Mouse (Mus musculus): Measurements from ENCODE around the gene Kcnma1.

Kcnma1 gene

GRCm38 (mm10) chr14:23966471-23966870, 47.8 kb downstream of the Kcnma1 start:
- DNase-seq (ENCODE audit: low spot score in 2 of 2), result no peak

- DNase-seq (ENCODE audit: low spot score in 2 of 2), result no peak
These were observed 55.2 kb downstream of the Kcnma1 start for GRCm38 (mm10) chr14:23959061-23959460.

GRCm38 (mm10) chr14:23957270-23957669, 57.0 kb downstream of the Kcnma1 start:
- no peak for DNase-seq (ENCODE audit: low spot score in 2 of 2)

GRCm38 (mm10) chr14:23943876-23944275, 70.4 kb downstream of the Kcnma1 start:
- no peak for DNase-seq (ENCODE audit: low spot score in 2 of 2)

GRCm38 (mm10) chr14:23943152-23943551, 71.1 kb downstream of the Kcnma1 start:
- no peak for DNase-seq (ENCODE audit: low spot score in 2 of 2)

GRCm38 (mm10) chr14:23942103-23942502, 72.2 kb downstream of the Kcnma1 start:
- no peak for DNase-seq (ENCODE audit: low spot score in 2 of 2)

GRCm38 (mm10) chr14:23935016-23935415, 79.3 kb downstream of the Kcnma1 start:
- no peak for DNase-seq (ENCODE audit: low spot score in 2 of 2)

GRCm38 (mm10) chr14:23931671-23932071, 82.6 kb downstream of the Kcnma1 start:
- DNase-seq (ENCODE audit: low spot score in 2 of 2), result no peak

GRCm38 (mm10) chr14:23929168-23929567, 85.1 kb downstream of the Kcnma1 start:
- DNase-seq (ENCODE audit: low spot score in 2 of 2), result no peak

GRCm38 (mm10) chr14:23923356-23923755, 90.9 kb downstream of the Kcnma1 start:
- no peak for DNase-seq (ENCODE audit: low spot score in 2 of 2)

GRCm38 (mm10) chr14:23922755-23923154, 91.5 kb downstream of the Kcnma1 start:
- DNase-seq (ENCODE audit: low spot score in 2 of 2), result no peak

- no peak for DNase-seq (ENCODE audit: low spot score in 2 of 2)
These were observed 103.1 kb downstream of the Kcnma1 start for GRCm38 (mm10) chr14:23911108-23911629.

GRCm38 (mm10) chr14:23908564-23908963, 105.7 kb downstream of the Kcnma1 start:
- DNase-seq (ENCODE audit: low spot score in 2 of 2), result no peak

GRCm38 (mm10) chr14:23902636-23903279, 111.5 kb downstream of the Kcnma1 start:
- DNase-seq (ENCODE audit: low spot score in 2 of 2), result no peak

- no peak for DNase-seq (ENCODE audit: low spot score in 2 of 2)
These were observed 114.8 kb downstream of the Kcnma1 start for GRCm38 (mm10) chr14:23899462-23899861.

- DNase-seq (ENCODE audit: low spot score in 2 of 2), result no peak
These were observed 116.5 kb downstream of the Kcnma1 start for GRCm38 (mm10) chr14:23897815-23898214.

- DNase-seq (ENCODE audit: low spot score in 2 of 2), result no peak
These were observed 118.3 kb downstream of the Kcnma1 start for GRCm38 (mm10) chr14:23896036-23896435.

GRCm38 (mm10) chr14:23886112-23886511, 128.2 kb downstream of the Kcnma1 start:
- DNase-seq (ENCODE audit: low spot score in 2 of 2), result no peak

GRCm38 (mm10) chr14:23885539-23885938, 128.8 kb downstream of the Kcnma1 start:
- DNase-seq (ENCODE audit: low spot score in 2 of 2), result no peak

GRCm38 (mm10) chr14:23885071-23885470, 129.2 kb downstream of the Kcnma1 start:
- no peak for DNase-seq (ENCODE audit: low spot score in 2 of 2)

GRCm38 (mm10) chr14:23882001-23882400, 132.3 kb downstream of the Kcnma1 start:
- no peak for DNase-seq (ENCODE audit: low spot score in 2 of 2)

- DNase-seq (ENCODE audit: low spot score in 2 of 2), result no peak
These were observed 135.0 kb downstream of the Kcnma1 start for GRCm38 (mm10) chr14:23879331-23879730.

- no peak for DNase-seq (ENCODE audit: low spot score in 2 of 2)
These were observed 136.7 kb downstream of the Kcnma1 start for GRCm38 (mm10) chr14:23877561-23877960.

GRCm38 (mm10) chr14:23874545-23874944, 139.7 kb downstream of the Kcnma1 start:
- no peak for DNase-seq (ENCODE audit: low spot score in 2 of 2)

Measured in spleen, postnatal 10 days (tissue).